Mouse (Mus musculus) megakaryocyte, embryonic 14.5 days (primary cell): ENCODE measurements around the gene 4930453N24Rik. TPM values are rescaled to one million over a fixed set of nuclear protein-coding genes. Genes with fewer than 3 reads are reported as not detected.
A peak's percentile ranks its signal among the peaks of the same experiment; 100 is the strongest.

Experiments
- H3K27me3 ChIP-seq: replicated peaks from 2 replicates; pipeline ENCODE3; 2012; ENCODE audit warnings: inconsistent platforms
- H3K36me3 ChIP-seq: replicated peaks from 2 replicates; pipeline ENCODE3; 2012; ENCODE audit warnings: low read length, inconsistent platforms, mixed read lengths
- H3K4me1 ChIP-seq: 2 replicates; pipeline ENCODE4 v1.6.1; 2012; ENCODE audit warnings: inconsistent platforms
- H3K4me3 ChIP-seq: replicated peaks from 2 replicates; pipeline ENCODE3; 2012; ENCODE audit warnings: moderate library complexity, mild to moderate bottlenecking, inconsistent platforms
- H3K9me3 ChIP-seq: 2 replicates; pipeline ENCODE4 v1.6.1; 2012; ENCODE audit warnings: inconsistent platforms
- FLI1 ChIP-seq: IDR thresholded peaks from 2 replicates; pipeline ENCODE4 v1.6.1; 2012; ENCODE audit warnings: low read length, inconsistent platforms, mixed read lengths
- GATA1 ChIP-seq: IDR thresholded peaks from 3 replicates; pipeline ENCODE4 v1.6.1; 2012; ENCODE audit warnings: mixed read lengths, low read length, inconsistent platforms, borderline replicate concordance
- polyA plus RNA-seq: library from polyadenylated mRNA; stranded (reverse); fragments of >175 nt; gene quantifications from 2 replicates; pipeline ENCODE4 v1.2.3, GENCODE M21; 2012; ENCODE audit warnings: low replicate concordance; ENCODE audit not compliant: insufficient read depth

Gene 4930453N24Rik
- polyA plus RNA-seq = 8.1 and 9.1 TPM in 2 replicates

GRCm38 (mm10) chr16:64770521-64771430 is at the start of gene 4930453N24Rik:
TSS of gene 4930453N24Rik (minus strand) at chr16:64771161.
- Histone ChIP-seq H3K9me3 (no peaks in the 10 kb centered on the region), H3K27me3 (no peaks in the 10 kb centered on the region), H3K36me3 (peaks cover 22% of the 10 kb centered on the region), H3K4me1 (peaks cover 25% of the 10 kb centered on the region), H3K4me3 (peak within 1 kb of the TSS; percentile 94)
- TF ChIP-seq FLI1 (peak; percentile 71; the same call in 1 of the 2 replicates), GATA1 (no peak)

- Histone ChIP-seq H3K4me1 (peaks cover 11% of the 10 kb centered on the region), H3K9me3 (no peaks in the 10 kb centered on the region), H3K4me3 (no peak overlapping the region), H3K36me3 (peaks cover 63% of the 10 kb centered on the region), H3K27me3 (no peaks in the 10 kb centered on the region)
- no peak for TF ChIP-seq GATA1
- no peak for TF ChIP-seq FLI1
These were observed 46.3 kb upstream of the 4930453N24Rik start for GRCm38 (mm10) chr16:64817094-64817765.

DNA sequence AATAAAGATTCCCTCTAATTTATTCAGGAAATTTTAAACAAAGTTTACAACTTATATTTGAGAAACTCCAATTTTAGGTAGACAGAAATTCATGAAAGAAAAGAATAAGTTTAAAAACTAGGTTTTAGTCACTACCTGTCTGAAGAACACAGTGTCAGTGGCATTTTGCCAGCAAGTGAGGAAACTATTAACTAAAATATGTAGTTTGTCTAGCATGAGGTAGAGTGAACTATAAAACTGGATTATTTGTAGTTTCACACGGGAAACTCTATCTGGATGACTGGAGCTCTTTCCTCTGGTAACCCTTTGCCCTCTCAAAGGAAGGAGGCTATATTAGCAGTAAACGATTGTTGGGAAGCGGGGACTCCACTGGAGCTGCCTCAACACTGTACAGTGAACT is 32.1 kb upstream of the 4930453N24Rik start:
- TF ChIP-seq FLI1 (no peak), GATA1 (no peak)
- peaks cover 59% of the 10 kb centered on the region for H3K36me3 ChIP-seq
- 0 out of 2 replicates have a peak, but pooled peaks cover 5% of the 10 kb centered on the region for H3K9me3 ChIP-seq

GRCm38 (mm10) chr16:64801638-64802037 is 30.7 kb upstream of the 4930453N24Rik start:
- Histone ChIP-seq H3K36me3 (peaks cover 59% of the 10 kb centered on the region), H3K4me3 (no peak overlapping the region), H3K27me3 (no peaks in the 10 kb centered on the region), H3K9me3 (0 out of 2 replicates have a peak, but pooled peaks cover 5% of the 10 kb centered on the region), H3K4me1 (peaks cover 45% of the 10 kb centered on the region)
- no peak for TF ChIP-seq GATA1
- TF ChIP-seq FLI1 = no peak

More for the DNA sequence above, 32.1 kb upstream of the 4930453N24Rik start:
- H3K4me3 ChIP-seq = no peak overlapping the region
- no peaks in the 10 kb centered on the region for H3K27me3 ChIP-seq
- peaks cover 37% of the 10 kb centered on the region for H3K4me1 ChIP-seq

- Histone ChIP-seq H3K4me1 (peaks cover 50% of the 10 kb centered on the region), H3K4me3 (no peak overlapping the region), H3K27me3 (no peaks in the 10 kb centered on the region), H3K36me3 (peaks cover 52% of the 10 kb centered on the region), H3K9me3 (0 out of 2 replicates have a peak, but pooled peaks cover 4% of the 10 kb centered on the region)
- TF ChIP-seq GATA1 = no peak
- TF ChIP-seq FLI1 = no peak
These were observed 29.4 kb upstream of the 4930453N24Rik start for GRCm38 (mm10) chr16:64800393-64800792.

DNA sequence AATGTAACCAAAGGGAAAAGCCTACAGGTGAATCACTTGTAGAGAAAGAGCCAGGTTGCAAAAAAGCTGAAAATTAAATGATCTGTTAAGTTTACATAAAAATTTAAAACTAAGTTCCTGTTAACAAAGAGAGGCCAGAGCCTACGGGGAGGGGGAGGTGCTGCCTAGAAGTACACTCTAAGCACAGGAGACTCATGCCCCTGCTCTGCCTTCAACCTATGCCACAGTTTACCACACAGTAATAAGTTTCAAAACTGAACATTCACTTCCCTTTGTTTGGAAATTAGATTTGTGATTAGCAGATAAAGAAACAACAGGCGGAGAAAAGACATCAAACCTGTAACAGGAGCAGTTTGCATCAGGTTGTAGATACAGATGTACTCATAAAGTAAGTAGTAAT is 23.8 kb upstream of the 4930453N24Rik start:
- no peak for TF ChIP-seq GATA1
- TF ChIP-seq FLI1 = no peak
- H3K27me3 ChIP-seq = no peaks in the 10 kb centered on the region
- H3K4me3 ChIP-seq = no peak overlapping the region
- H3K9me3 ChIP-seq = no peaks in the 10 kb centered on the region
- peaks cover 48% of the 10 kb centered on the region for H3K36me3 ChIP-seq
- peaks cover 35% of the 10 kb centered on the region for H3K4me1 ChIP-seq

- H3K27me3 ChIP-seq = no peaks in the 10 kb centered on the region
- no peaks in the 10 kb centered on the region for H3K9me3 ChIP-seq
- TF ChIP-seq GATA1 (no peak), FLI1 (no peak)
- H3K4me1 ChIP-seq = peaks cover 24% of the 10 kb centered on the region
- H3K4me3 ChIP-seq = no peak overlapping the region
- peaks cover 82% of the 10 kb centered on the region for H3K36me3 ChIP-seq
These were observed 18.7 kb upstream of the 4930453N24Rik start for GRCm38 (mm10) chr16:64789706-64790105.

DNA sequence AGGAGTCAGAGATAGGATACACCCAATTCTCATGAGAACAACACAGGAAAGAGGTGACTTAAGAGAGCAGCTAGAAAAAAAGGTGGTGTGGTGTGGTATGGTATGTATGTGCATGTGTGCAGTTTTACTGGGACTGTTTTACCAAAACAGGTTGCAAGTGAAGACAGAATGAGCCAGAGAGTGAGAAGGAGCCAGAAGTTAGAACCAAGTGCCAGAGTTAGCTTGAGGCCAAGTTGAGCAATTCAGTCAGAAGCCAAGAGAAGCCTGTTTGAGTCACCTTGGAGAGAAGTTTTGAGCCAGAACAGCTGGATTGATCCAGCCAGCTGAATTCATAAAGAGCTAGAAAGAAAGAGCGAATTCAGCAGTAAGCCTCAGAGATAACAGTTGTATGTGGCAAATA is 4.6 kb upstream of the 4930453N24Rik start:
- no peak overlapping the region for H3K4me3 ChIP-seq
- peaks cover 16% of the 10 kb centered on the region for H3K36me3 ChIP-seq
- no peaks in the 10 kb centered on the region for H3K27me3 ChIP-seq
- no peaks in the 10 kb centered on the region for H3K9me3 ChIP-seq
- no peak for TF ChIP-seq FLI1
- no peak for TF ChIP-seq GATA1
- H3K4me1 ChIP-seq = peaks cover 27% of the 10 kb centered on the region

GRCm38 (mm10) chr16:64771431-64771818 is 464 bp upstream of the 4930453N24Rik start:
- peaks cover 25% of the 10 kb centered on the region for H3K4me1 ChIP-seq
- peaks cover 18% of the 10 kb centered on the region for H3K36me3 ChIP-seq
- no peaks in the 10 kb centered on the region for H3K27me3 ChIP-seq
- no peaks in the 10 kb centered on the region for H3K9me3 ChIP-seq
- peak overlapping the region; percentile 94 for H3K4me3 ChIP-seq
- TF ChIP-seq GATA1 (no peak), FLI1 (no peak)
